Mouse (Mus musculus) liver, postnatal 0 days (tissue): Measurements from ENCODE around the gene Hamp2. TPM values are rescaled to one million over a fixed set of nuclear protein-coding genes. Genes with fewer than 3 reads are reported as not detected.

Experiments
- ATAC-seq: fragments of 200-750 bp; cut with Nextera tagmentation; 2 replicates; pipeline ENCODE4 v1.8.0; 2017; ENCODE audit warnings: mild to moderate bottlenecking, moderate library complexity
- DNase-seq: peaks from one replicate; pipeline ENCODE4 v3.0.0-alpha.2; 2016
- H3K27ac ChIP-seq: fragments of 300-500 bp; sonication (generic); 2 replicates; pipeline ENCODE4 v1.5.1; 2014; ENCODE audit warnings: antibody characterized with exemption, moderate library complexity, mild to moderate bottlenecking, low read depth
- H3K27me3 ChIP-seq: fragments of 300-500 bp; sonication (generic); 2 replicates; pipeline ENCODE4 v1.6.1; 2014; ENCODE audit warnings: low read length, control low read depth, mixed read lengths; ENCODE audit not compliant: insufficient read depth
- H3K36me3 ChIP-seq: fragments of 300-500 bp; sonication (generic); replicated peaks from 2 replicates; pipeline ENCODE4 v1.6.1; 2014; ENCODE audit warnings: mild to moderate bottlenecking, control low read depth, low read length, moderate library complexity, mixed read lengths; ENCODE audit not compliant: insufficient read depth
- H3K4me1 ChIP-seq: fragments of 300-500 bp; sonication (generic); 2 replicates; pipeline ENCODE4 v1.6.1; 2014; ENCODE audit warnings: antibody characterized with exemption, mild to moderate bottlenecking, control low read depth; ENCODE audit not compliant: insufficient read depth
- H3K4me2 ChIP-seq: fragments of 300-500 bp; sonication (generic); 2 replicates; pipeline ENCODE4 v1.6.1; 2014; ENCODE audit warnings: low read depth, mild to moderate bottlenecking, low read length, moderate library complexity, mixed read lengths
- H3K4me3 ChIP-seq: fragments of 300-500 bp; sonication (generic); 2 replicates; pipeline ENCODE4 v1.5.1; 2014; ENCODE audit warnings: low read depth, low read length
- H3K9ac ChIP-seq: fragments of 300-500 bp; sonication (generic); replicated peaks from 2 replicates; pipeline ENCODE4 v1.6.1; 2014; ENCODE audit warnings: mild to moderate bottlenecking, moderate library complexity
- H3K9me3 ChIP-seq: fragments of 300-500 bp; sonication (generic); 2 replicates; pipeline ENCODE4 v1.6.1; 2016; ENCODE audit warnings: mild to moderate bottlenecking, control low read depth, low read length, mixed read lengths
- CTCF ChIP-seq: sonication (generic); IDR thresholded peaks from 2 replicates; pipeline ENCODE4 v1.5.1; 2016; ENCODE audit warnings: antibody characterized with exemption, low read depth
- EP300 ChIP-seq: IDR thresholded peaks from 2 replicates; pipeline ENCODE4 v1.6.1; 2016; ENCODE audit warnings: antibody characterized with exemption, low read depth, mild to moderate bottlenecking
- WGBS: fragments of 180-500 bp; shearing (Covaris S2); extraction: QIAGEN DNeasy Blood & Tissue Kit; methylation state at CpG from one replicate; pipeline ENCODE4 v1.1.7; 2014; ENCODE audit not compliant: insufficient replicate concordance; 5-methylcytosine and 5-hydroxymethylcytosine counted together
- polyA plus RNA-seq: library from polyadenylated mRNA; unstranded; fragments of >200 nt; fragmentation: Nextera tagmentation; extraction: Ambion mirVana; gene quantifications from 2 replicates; pipeline ENCODE4 v1.2.1, GENCODE M21; 2015

Gene Hamp2
- polyA plus RNA-seq, 1 experiment from 2014 or later, result 0.49 TPM

- Histone ChIP-seq H3K9ac (no peak overlapping the region), H3K9me3 (no peaks in the 10 kb centered on the region), H3K4me3 (peak overlapping the region; percentile 14; the same call in 1 of the 2 replicates), H3K4me1 (no peaks in the 10 kb centered on the region), H3K36me3 (no peaks in the 10 kb centered on the region), H3K27me3 (no peaks in the 10 kb centered on the region), H3K27ac (0 out of 2 replicates have a peak overlapping the region, but pooled peaks have one; percentile 22), H3K4me2 (peak overlapping the region; percentile 41; the same call in 1 of the 2 replicates)
- DNase-seq (no peak), ATAC-seq (no peak)
- TF ChIP-seq CTCF (no peak), EP300 (no peak)
- WGBS, result 60% methylated on average over 6 of the region's 6 CpGs
Measured at GRCm38 (mm10) chr7:30878950-30879349, 45.5 kb downstream of the Hamp2 start.

DNA sequence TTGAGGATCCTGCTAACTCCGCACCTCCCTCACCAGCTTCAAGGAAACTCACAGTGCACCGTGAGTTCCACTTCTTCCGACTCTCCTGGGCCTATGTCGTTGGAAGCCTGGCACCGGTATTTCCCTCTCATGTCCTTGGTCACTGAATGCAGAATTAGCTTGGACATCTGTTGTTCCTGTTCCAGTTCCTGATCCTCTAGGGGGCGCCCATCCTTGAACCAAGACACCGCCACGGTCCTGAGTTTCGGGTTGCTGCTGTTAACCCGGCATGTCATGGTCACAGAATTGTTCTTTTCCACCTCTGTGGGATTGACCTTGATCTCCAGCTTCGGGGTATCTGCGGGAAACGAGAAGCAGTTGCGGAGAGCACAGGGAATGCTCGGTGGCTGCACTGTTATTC is 51.4 kb downstream of the Hamp2 start:
- no peak overlapping the region for H3K4me3 ChIP-seq
- no peaks in the 10 kb centered on the region for H3K36me3 ChIP-seq
- ATAC-seq (peak; percentile 66; the same call in 1 of the 2 replicates), DNase-seq (peak; percentile 85)
- TF ChIP-seq EP300 (no peak), CTCF (peak; percentile 86)
- H3K4me1 ChIP-seq, result no peaks in the 10 kb centered on the region
- H3K9ac ChIP-seq, result no peak overlapping the region
- no peaks in the 10 kb centered on the region for H3K27me3 ChIP-seq
- no peak overlapping the region for H3K27ac ChIP-seq
- 19% methylated on average over 15 of the region's 15 CpGs for WGBS
- H3K4me2 ChIP-seq, result peak overlapping the region; percentile 54
- no peaks in the 10 kb centered on the region for H3K9me3 ChIP-seq

Other genes starting within 250 kb of the Hamp2 start
- 0.53 and 1.4 TPM in 2 replicates for gene 2200002J24Rik, start 225.8 kb downstream of the Hamp2 start, polyA plus RNA-seq
- gene Atp4a, start 212.5 kb downstream of the Hamp2 start, polyA plus RNA-seq, result 1.1 and 1.6 TPM in 2 replicates
- gene Tmem147, start 195.1 kb downstream of the Hamp2 start, polyA plus RNA-seq, result 153 and 158 TPM in 2 replicates
- 0.12 TPM in 1 of 2 replicates, not detected in the other for gene Gapdhs, start 181.0 kb downstream of the Hamp2 start, polyA plus RNA-seq
- 0.69 and 0.77 TPM in 2 replicates for gene Sbsn, start 173.2 kb downstream of the Hamp2 start, polyA plus RNA-seq
- gene Dmkn, start 160.9 kb downstream of the Hamp2 start, polyA plus RNA-seq, result 1.5 and 1.8 TPM in 2 replicates
- not detected in 2 replicates for gene Krtdap, start 136.8 kb downstream of the Hamp2 start, polyA plus RNA-seq
- 1.6 and 2.1 TPM in 2 replicates for gene Ffar2, start 100.9 kb downstream of the Hamp2 start, polyA plus RNA-seq
- not detected in 2 replicates for gene Ffar3, start 68.5 kb downstream of the Hamp2 start, polyA plus RNA-seq
- 0.06 TPM in 1 of 2 replicates, not detected in the other for gene Ffar1, start 63.1 kb downstream of the Hamp2 start, polyA plus RNA-seq
- gene Cd22, start 44.3 kb downstream of the Hamp2 start, polyA plus RNA-seq, result 1.5 and 2.2 TPM in 2 replicates
- 0.47 and 0.51 TPM in 2 replicates for gene Mag, start 9.8 kb downstream of the Hamp2 start, polyA plus RNA-seq
- 142 and 248 TPM in 2 replicates for gene Hamp, start 19.4 kb upstream of the Hamp2 start, polyA plus RNA-seq
- 11.6 and 12.0 TPM in 2 replicates for gene Usf2, start 32.1 kb upstream of the Hamp2 start, polyA plus RNA-seq
- 28.2 and 33.7 TPM in 2 replicates for gene Lsr, start 48.8 kb upstream of the Hamp2 start, polyA plus RNA-seq
- gene Fam187b, start 49.1 kb upstream of the Hamp2 start, polyA plus RNA-seq, result 4.0 and 5.0 TPM in 2 replicates
- 25.8 and 29.4 TPM in 2 replicates for gene Fxyd5, start 117.8 kb upstream of the Hamp2 start, polyA plus RNA-seq
- 0.16 TPM in 1 of 2 replicates, not detected in the other for gene Fxyd7, start 126.8 kb upstream of the Hamp2 start, polyA plus RNA-seq
- gene Fxyd1, start 132.5 kb upstream of the Hamp2 start, polyA plus RNA-seq, result 300 and 302 TPM in 2 replicates
- 0.11 TPM in 1 of 2 replicates, not detected in the other for gene Lgi4, start 134.7 kb upstream of the Hamp2 start, polyA plus RNA-seq
- gene Fxyd3, start 152.0 kb upstream of the Hamp2 start, polyA plus RNA-seq, result 3.4 TPM in 2 replicates
- 250 and 259 TPM in 2 replicates for gene Hpn, start 190.6 kb upstream of the Hamp2 start, polyA plus RNA-seq
- gene Scn1b, start 202.3 kb upstream of the Hamp2 start, polyA plus RNA-seq, result 2.8 and 3.1 TPM in 2 replicates
- gene Gramd1a, start 231.2 kb upstream of the Hamp2 start, polyA plus RNA-seq, result 7.1 and 8.9 TPM in 2 replicates